Mouse (Mus musculus): ENCODE data around the gene Gna12.

DNA sequence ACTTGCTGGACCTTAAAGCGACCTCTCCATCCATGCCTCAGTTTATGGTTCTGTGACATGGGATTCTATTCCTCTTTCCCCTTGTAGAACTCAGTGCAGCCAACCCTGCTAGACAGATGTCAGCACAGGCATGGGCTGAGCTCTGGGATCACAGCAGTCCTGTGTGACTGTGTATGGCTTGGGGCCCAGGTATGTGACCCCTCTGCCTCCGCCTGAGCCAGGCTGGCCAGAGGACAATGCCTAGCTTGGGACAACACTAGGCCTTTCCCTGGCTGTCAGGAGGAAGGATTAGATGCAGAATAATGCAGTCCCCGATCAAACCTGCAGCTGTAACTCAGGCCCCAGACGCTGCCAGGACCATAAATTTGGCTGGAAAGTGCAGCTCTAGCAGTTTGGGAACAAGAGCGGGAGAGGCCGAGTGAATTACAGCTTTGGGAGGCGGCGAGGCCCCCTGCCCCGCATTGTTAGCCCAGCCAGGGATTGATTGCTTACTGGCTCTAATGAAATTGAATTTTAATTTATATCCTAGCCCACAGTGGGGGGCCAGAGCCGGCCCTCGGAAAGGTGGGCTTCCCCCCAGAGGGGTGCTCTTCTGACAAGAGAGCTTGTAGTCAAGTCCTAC, 25.8 kb upstream of the Gna12 start:
- no peak for TF ChIP-seq POLR2A (IDR thresholded peaks at IDR 0.05; ENCODE audit: borderline replicate concordance, extremely low read depth, insufficient read depth, insufficient read length, poor library complexity, severe bottlenecking)
- TF ChIP-seq CTCF (IDR thresholded peaks at IDR 0.05; ENCODE audit: borderline replicate concordance, extremely low read depth, insufficient read depth, insufficient read length): no peak
